Mouse (Mus musculus) bone marrow macrophage, adult 2 months (primary cell): ENCODE measurements around the gene Syt12. TPM values are rescaled to one million over a fixed set of nuclear protein-coding genes. Genes with fewer than 3 reads are reported as not detected.

Experiments
- H3K27ac ChIP-seq: 2 replicates; pipeline ENCODE4 v1.5.1; 2012; ENCODE audit warnings: low read depth, low read length; ENCODE audit not compliant: insufficient read depth
- H3K4me1 ChIP-seq: 2 replicates; pipeline ENCODE4 v1.6.1; 2012; ENCODE audit warnings: low read length; ENCODE audit not compliant: control insufficient read depth, insufficient read depth
- H3K4me3 ChIP-seq: 2 replicates; pipeline ENCODE4 v1.5.1; 2012; ENCODE audit warnings: mild to moderate bottlenecking, low read length, moderate library complexity; ENCODE audit not compliant: insufficient read depth
- CTCF ChIP-seq: IDR thresholded peaks from 2 replicates; pipeline ENCODE4 v1.5.1; 2012; ENCODE audit warnings: low read depth, mild to moderate bottlenecking, low read length, moderate library complexity
- POLR2A ChIP-seq: IDR thresholded peaks from 2 replicates; pipeline ENCODE4 v1.6.1; 2012; ENCODE audit warnings: mild to moderate bottlenecking, low read depth, low read length, borderline replicate concordance
- polyA plus RNA-seq: library from polyadenylated mRNA; stranded (reverse); fragments of >200 nt; gene quantifications from 2 replicates; pipeline ENCODE4 v1.2.4, GENCODE M21; 2012; ENCODE audit not compliant: missing spikeins, insufficient read depth, insufficient read length

Gene Syt12
- polyA plus RNA-seq, 1 experiment, result not detected

- H3K4me3 ChIP-seq, result no peak overlapping the region
Observed at GRCm38 (mm10) chr19:4436254-4436653, 41.0 kb downstream of the Syt12 start.

GRCm38 (mm10) chr19:4434999-4435398, 42.2 kb downstream of the Syt12 start:
- Histone ChIP-seq H3K4me3 (no peak overlapping the region), H3K27ac (no peak overlapping the region), H3K4me1 (peaks cover 24% of the 10 kb centered on the region)
- no peak for TF ChIP-seq CTCF
- no peak for TF ChIP-seq POLR2A

More at GRCm38 (mm10) chr19:4436254-4436653, 41.0 kb downstream of the Syt12 start:
- no peak for TF ChIP-seq CTCF
- no peak for TF ChIP-seq POLR2A
- Histone ChIP-seq H3K27ac (no peak overlapping the region), H3K4me1 (peaks cover 27% of the 10 kb centered on the region)

GRCm38 (mm10) chr19:4433756-4434155, 43.5 kb downstream of the Syt12 start:
- TF ChIP-seq CTCF (no peak), POLR2A (no peak)
- Histone ChIP-seq H3K4me3 (no peak overlapping the region), H3K27ac (no peak overlapping the region), H3K4me1 (peaks cover 20% of the 10 kb centered on the region)

- H3K4me3 ChIP-seq, result no peak overlapping the region
- no peak overlapping the region for H3K27ac ChIP-seq
- TF ChIP-seq CTCF (no peak), POLR2A (no peak)
- peaks cover 7% of the 10 kb centered on the region for H3K4me1 ChIP-seq
Observed at GRCm38 (mm10) chr19:4430091-4430620, 47.1 kb downstream of the Syt12 start.

- Histone ChIP-seq H3K4me3 (no peak overlapping the region), H3K27ac (no peak overlapping the region), H3K4me1 (peaks cover 24% of the 10 kb centered on the region)
- peak; percentile 72 for TF ChIP-seq CTCF
- no peak for TF ChIP-seq POLR2A
Observed at GRCm38 (mm10) chr19:4425610-4426366, 51.5 kb downstream of the Syt12 start.

GRCm38 (mm10) chr19:4423021-4423420, 54.2 kb downstream of the Syt12 start:
- Histone ChIP-seq H3K4me1 (peaks cover 17% of the 10 kb centered on the region), H3K27ac (no peak overlapping the region), H3K4me3 (no peak overlapping the region)
- TF ChIP-seq POLR2A (no peak), CTCF (no peak)

- H3K27ac ChIP-seq, result no peak overlapping the region
- H3K4me3 ChIP-seq, result no peak overlapping the region
- no peak for TF ChIP-seq CTCF
- no peak for TF ChIP-seq POLR2A
- peaks cover 17% of the 10 kb centered on the region for H3K4me1 ChIP-seq
Observed at GRCm38 (mm10) chr19:4422581-4422980, 54.7 kb downstream of the Syt12 start.

GRCm38 (mm10) chr19:4420153-4420910, 56.9 kb downstream of the Syt12 start:
- H3K4me1 ChIP-seq, result peaks cover 17% of the 10 kb centered on the region
- TF ChIP-seq CTCF, result no peak
- TF ChIP-seq POLR2A, result no peak

GRCm38 (mm10) chr19:4419711-4420110, 57.5 kb downstream of the Syt12 start:
- Histone ChIP-seq H3K4me3 (no peak overlapping the region), H3K4me1 (peaks cover 17% of the 10 kb centered on the region), H3K27ac (no peak overlapping the region)
- TF ChIP-seq CTCF (no peak), POLR2A (no peak)

More at GRCm38 (mm10) chr19:4420153-4420910, 56.9 kb downstream of the Syt12 start:
- Histone ChIP-seq H3K27ac (no peak overlapping the region), H3K4me3 (no peak overlapping the region)

- TF ChIP-seq CTCF, result no peak
- TF ChIP-seq POLR2A, result no peak
- no peak overlapping the region for H3K27ac ChIP-seq
- H3K4me3 ChIP-seq, result no peak overlapping the region
- peaks cover 2% of the 10 kb centered on the region for H3K4me1 ChIP-seq
Observed at GRCm38 (mm10) chr19:4417713-4418112, 59.5 kb downstream of the Syt12 start.
